19 mouse cellular contexts compared by ENCODE assay signal in the genomic region with DNA sequence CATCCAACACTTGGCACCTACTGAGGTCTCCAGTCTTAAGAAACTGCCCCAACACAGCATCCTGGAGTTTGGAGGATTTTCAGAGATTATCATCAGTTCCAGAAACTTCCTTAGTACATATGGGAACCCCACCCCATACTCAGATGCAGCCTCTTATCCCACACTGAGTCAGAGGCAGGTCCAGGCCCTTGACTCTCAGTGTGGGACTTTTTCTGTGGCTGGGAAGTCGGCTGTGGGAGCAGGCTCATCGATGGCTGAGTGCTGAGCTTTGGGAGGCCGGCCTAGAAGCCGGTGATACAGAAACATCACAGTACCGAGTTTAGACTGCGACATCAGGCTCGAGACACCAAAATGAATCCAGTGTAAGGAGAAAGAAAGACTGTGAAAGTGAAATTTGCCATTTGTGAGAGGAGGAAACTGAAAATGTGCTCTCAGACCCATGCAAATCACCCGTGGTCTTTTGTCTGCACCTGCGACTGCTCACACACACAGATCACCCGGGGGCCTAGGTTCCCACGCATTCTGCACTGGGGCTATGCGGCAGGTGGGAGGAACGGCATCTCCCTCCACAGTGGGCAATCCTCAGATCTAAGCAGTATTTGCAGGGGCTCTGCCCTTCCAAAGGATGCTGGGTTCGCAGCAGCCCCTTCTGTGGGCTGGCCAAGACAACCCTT. TPM values are rescaled to one million over a fixed set of nuclear protein-coding genes. Genes with fewer than 3 reads are reported as not detected.
DNase-seq lines count a peak whose midpoint lies in the region; ATAC-seq and TF ChIP-seq lines count a peak whose summit lies in the region.
"Had no signal": no experiment of that assay in that cellular context is flagged by ENCODE, and none has a peak within 500 bp of the region (broad histone marks: within the 10 kb centered on the region; RNA-seq: fewer than 3 reads in every experiment).

No protein-coding gene starts in this region.

- WGBS in liver, postnatal 0 days (ENCODE audit: insufficient replicate concordance), result 78% methylated on average over 14 of the region's 14 CpGs
- 86% methylated on average over 14 of the region's 14 CpGs for WGBS in liver, embryonic 11.5 days
- 36% methylated on average over 14 of the region's 14 CpGs for WGBS in spleen, adult 2 months

- no peak for TF ChIP-seq CTCF in liver, postnatal 0 days (IDR thresholded peaks at IDR 0.05; ENCODE audit: low read depth)
- no peak for TF ChIP-seq CTCF in CH12.LX (conservative IDR thresholded peaks at IDR 0.05 in 1 of 2, IDR thresholded peaks at IDR 0.05 in 1 of 2; ENCODE audit: low read depth in 2 of 2, low read length in 2 of 2)
- no peak for TF ChIP-seq CTCF in spleen, adult 2 months (IDR thresholded peaks at IDR 0.05; ENCODE audit: extremely low read depth, insufficient read depth, insufficient read length, insufficient replicate concordance)

- H3K4me3 ChIP-seq in liver, postnatal 0 days (ENCODE audit: low read depth, low read length), result no peak overlapping the region
- H3K4me3 ChIP-seq in liver, embryonic 11.5 days (ENCODE audit: low read depth, low read length), result no peak overlapping the region
- H3K4me3 ChIP-seq in CH12.LX (replicated peaks in 1 of 3; ENCODE audit: low read depth in 2 of 3, low read length in 2 of 3, poor library complexity in 1 of 3), result peak overlapping the region in 1 of 3 experiments; percentile 26
- H3K4me3 ChIP-seq in spleen, adult 2 months (ENCODE audit: extremely low read depth, insufficient read depth, insufficient read length), result peak overlapping the region; percentile 5
- H3K4me3 ChIP-seq: embryonic facial prominence, embryonic 13.5 days; forebrain, embryonic 13.5 days; heart, embryonic 13.5 days; hindbrain, embryonic 13.5 days had no signal

- in situ Hi-C loops in CH12.LX (cut with MboI; ENCODE audit: low pct_ligation_motif_present, low pct_unique_long_range_greater_than_20kb, low sequenced_read_pairs), result loop anchor here (25.0 kb wide), 1 partner anchor 627 kb away; the partner anchor contains the start of gene Melk

- TF ChIP-seq RAD21 in CH12.LX (IDR thresholded peaks at IDR 0.05; ENCODE audit: low read depth, low read length), result no peak; the same call in 1 of the 2 replicates

- no peak overlapping the region for H3K4me2 ChIP-seq in liver, postnatal 0 days (ENCODE audit: low read depth, low read length)
- H3K4me2 ChIP-seq in liver, embryonic 11.5 days, result no peak overlapping the region
- H3K4me2 ChIP-seq in CH12.LX (ENCODE audit: insufficient read depth, low read depth, poor library complexity, severe bottlenecking), result peak overlapping the region; percentile 46
- H3K4me2 ChIP-seq: embryonic facial prominence, embryonic 13.5 days; forebrain, embryonic 13.5 days; heart, embryonic 13.5 days; hindbrain, embryonic 13.5 days had no signal

- no peaks in the 10 kb centered on the region for H3K9me3 ChIP-seq in liver, postnatal 0 days (ENCODE audit: low read length)
- no peaks in the 10 kb centered on the region for H3K9me3 ChIP-seq in liver, embryonic 11.5 days (ENCODE audit: control insufficient read depth, low read length)
- no peaks in the 10 kb centered on the region for H3K9me3 ChIP-seq in CH12.LX (replicated peaks; ENCODE audit: low read length)
- H3K9me3 ChIP-seq: embryonic facial prominence, embryonic 13.5 days; forebrain, embryonic 13.5 days; heart, embryonic 13.5 days; hindbrain, embryonic 13.5 days had no signal

- H3K9ac ChIP-seq in liver, postnatal 0 days (replicated peaks), result no peak overlapping the region
- H3K9ac ChIP-seq in liver, embryonic 11.5 days (ENCODE audit: low read depth, low read length), result no peak overlapping the region
- no peak overlapping the region for H3K9ac ChIP-seq in CH12.LX (ENCODE audit: insufficient read depth, low read depth)
- H3K9ac ChIP-seq: embryonic facial prominence, embryonic 13.5 days; forebrain, embryonic 13.5 days; heart, embryonic 13.5 days; hindbrain, embryonic 13.5 days had no signal

- no peak for ATAC-seq in liver, postnatal 0 days
- ATAC-seq in liver, embryonic 11.5 days (replicated peaks; ENCODE audit: low FRiP score), result no peak
- ATAC-seq: activated CD4-positive, CD25-positive, alpha-beta regulatory T cell, adult 4 months; forebrain, embryonic 13.5 days; hindbrain, postnatal 0 days; Patski had no signal

- H3K27me3 ChIP-seq in liver, postnatal 0 days (ENCODE audit: insufficient read depth, low read length), result no peaks in the 10 kb centered on the region
- H3K27me3 ChIP-seq in liver, embryonic 11.5 days (replicated peaks; ENCODE audit: control insufficient read depth, insufficient read depth, low read length), result no peaks in the 10 kb centered on the region
- H3K27me3 ChIP-seq in CH12.LX (replicated peaks), result no peaks in the 10 kb centered on the region
- H3K27me3 ChIP-seq in spleen, adult 2 months (ENCODE audit: control insufficient read depth, insufficient read depth, low read length), result no peaks in the 10 kb centered on the region
- H3K27me3 ChIP-seq: embryonic facial prominence, embryonic 13.5 days; forebrain, embryonic 13.5 days; hindbrain, embryonic 13.5 days; Patski had no signal

- H3K36me3 ChIP-seq in liver, postnatal 0 days (replicated peaks; ENCODE audit: insufficient read depth, low read length), result no peaks in the 10 kb centered on the region
- H3K36me3 ChIP-seq in liver, embryonic 11.5 days (ENCODE audit: control insufficient read depth, insufficient read depth, low read length), result no peaks in the 10 kb centered on the region
- peaks cover 0 to 2% of the 10 kb centered on the region in 2 experiments for H3K36me3 ChIP-seq in CH12.LX (replicated peaks in 1 of 2; ENCODE audit: control insufficient read depth in 1 of 2, insufficient read depth in 1 of 2, low read length in 1 of 2)
- no peaks in the 10 kb centered on the region for H3K36me3 ChIP-seq in spleen, adult 2 months (ENCODE audit: control insufficient read depth, insufficient read depth, low read length)
- H3K36me3 ChIP-seq: embryonic facial prominence, embryonic 13.5 days; heart, embryonic 13.5 days; hindbrain, embryonic 13.5 days had no signal

- H3K79me2 ChIP-seq in CH12.LX (replicated peaks; ENCODE audit: control insufficient read depth, extremely low read depth, insufficient read depth, poor library complexity, severe bottlenecking), result no peaks in the 10 kb centered on the region

- H3K4me1 ChIP-seq in liver, postnatal 0 days (ENCODE audit: insufficient read depth), result peaks cover 4% of the 10 kb centered on the region
- no peaks in the 10 kb centered on the region for H3K4me1 ChIP-seq in liver, embryonic 11.5 days (replicated peaks; ENCODE audit: control insufficient read depth, insufficient read depth, low read length)
- peaks cover 40 to 88% of the 10 kb centered on the region in 2 experiments for H3K4me1 ChIP-seq in CH12.LX (ENCODE audit: control insufficient read depth in 1 of 2, insufficient read depth in 2 of 2)
- peaks cover 38% of the 10 kb centered on the region; the same call in 1 of the 2 replicates for H3K4me1 ChIP-seq in spleen, adult 2 months (ENCODE audit: control insufficient read depth, insufficient read depth, insufficient read length)
- H3K4me1 ChIP-seq: embryonic facial prominence, embryonic 13.5 days; forebrain, embryonic 13.5 days; heart, embryonic 13.5 days; hindbrain, embryonic 13.5 days had no signal

- 0 out of 2 replicates have a peak overlapping the region, but pooled peaks have one; percentile 49 for H3K27ac ChIP-seq in liver, postnatal 0 days (ENCODE audit: low read depth)
- H3K27ac ChIP-seq in liver, embryonic 11.5 days (ENCODE audit: low read depth, low read length), result no peak overlapping the region
- H3K27ac ChIP-seq in CH12.LX (ENCODE audit: insufficient read depth, low read depth), result peak overlapping the region; percentile 44; the same call in 1 of the 2 replicates
- peak overlapping the region; percentile 91 for H3K27ac ChIP-seq in spleen, adult 2 months (ENCODE audit: insufficient read depth, low read length)
- H3K27ac ChIP-seq: embryonic facial prominence, embryonic 13.5 days; forebrain, embryonic 13.5 days; heart, embryonic 13.5 days; hindbrain, embryonic 13.5 days; hindbrain, postnatal 0 days had no signal

- TF ChIP-seq POLR2A in CH12.LX (IDR thresholded peaks at IDR 0.05; ENCODE audit: low read depth, low read length), result no peak
- peak; percentile 66 for TF ChIP-seq POLR2A in spleen, adult 2 months (IDR thresholded peaks at IDR 0.05; ENCODE audit: low read depth, low read length)

- TF ChIP-seq EP300 in liver, postnatal 0 days (IDR thresholded peaks at IDR 0.05; ENCODE audit: low read depth), result no peak
- peak; percentile 78 for TF ChIP-seq EP300 in CH12.LX (IDR thresholded peaks at IDR 0.05; ENCODE audit: low read length)

- no peak for DNase-seq in liver, postnatal 0 days
- no peak for DNase-seq in liver, embryonic 11.5 days (ENCODE audit: low spot score)
- peak; percentile 58 for DNase-seq in CH12.LX (ENCODE audit: extremely low read depth)
- DNase-seq in spleen, adult 2 months (ENCODE audit: low read depth in 1 of 2, low spot score in 2 of 2), result peak in 1 of 2 experiments; percentile 65
- no peak for DNase-seq in left cerebral cortex, adult 18-20 months (ENCODE audit: low spot score in 2 of 2)
- no peak for DNase-seq in layer of hippocampus, adult 18-20 months (ENCODE audit: low spot score in 2 of 2)
- DNase-seq: adrenal gland, postnatal 14 days; cerebellum, adult 18-20 months; cerebellum, adult 9-11 months; cerebellum, postnatal 36 days; gastrocnemius, postnatal 10 days; heart, postnatal 36 days had no signal

- dilution Hi-C loops in CH12.LX (cut with MboI; ENCODE audit: extremely low pct_ligation_motif_present, extremely low pct_unique_long_range_greater_than_20kb, low sequenced_read_pairs), result no loop called here

TF ChIP-seq in CH12.LX, 34 proteins besides CTCF, POLR2A, EP300 and RAD21 (continues in another document):
- TF ChIP-seq ETS1 (conservative IDR thresholded peaks at IDR 0.05; ENCODE audit: low read depth, low read length) (peak; percentile 79), CHD2 (IDR thresholded peaks at IDR 0.05; ENCODE audit: low read length) (0 out of 2 replicates have a peak, but pooled peaks have one; percentile 20), SIN3A (IDR thresholded peaks at IDR 0.05; ENCODE audit: low read length) (peak; percentile 34; the same call in 1 of the 2 replicates), MAFK (IDR thresholded peaks at IDR 0.05; ENCODE audit: insufficient replicate concordance, low read length) (peak; percentile 82), IRF4 (IDR thresholded peaks at IDR 0.05; ENCODE audit: low read depth, low read length) (peak; percentile 68), USF1 (IDR thresholded peaks at IDR 0.05; ENCODE audit: low read depth, low read length) (no peak), ZKSCAN1 (IDR thresholded peaks at IDR 0.05; ENCODE audit: borderline replicate concordance, low read depth, low read length) (no peak)

RNA-seq across cellular contexts. Expression of gene Grhpr, which starts 41.5 kb away (rescaled TPM):
- 448 and 458 TPM in 2 replicates for polyA plus RNA-seq in liver, postnatal 0 days (2015; fragmentation: Nextera tagmentation; extraction: Ambion mirVana)
- 128 and 139 TPM in 2 replicates for polyA plus RNA-seq in liver, embryonic 11.5 days (2014; fragmentation: Nextera tagmentation; extraction: Ambion mirVana)
- total RNA-seq in CH12.LX (2012; rRNA removed), result 43.4 and 76.6 TPM in 2 replicates
- total RNA-seq in CH12.LX (2014; rRNA removed), result 106 and 107 TPM in 2 replicates
- polyA plus RNA-seq in CH12.LX (2012; ENCODE audit: insufficient read length, low read depth), result 174 and 204 TPM in 2 replicates
- polyA plus RNA-seq in spleen, adult 2 months (2012; rRNA removed), result 27.7 and 30.3 TPM in 2 replicates
- total RNA-seq in left cerebral cortex, adult 18-20 months (2021), result 10 to 100 TPM; 31.6 to 32.0 TPM
- 10 to 100 TPM; 31.1 to 34.2 TPM for total RNA-seq in layer of hippocampus, adult 18-20 months (2021)
